Mouse (Mus musculus): ENCODE data around the gene Ywhag. TPM values are rescaled to one million over a fixed set of nuclear protein-coding genes. Genes with fewer than 3 reads are reported as not detected.

Ywhag gene
- polyA plus RNA-seq, 1 experiment from 2014 or later: 79.0 TPM

DNA sequence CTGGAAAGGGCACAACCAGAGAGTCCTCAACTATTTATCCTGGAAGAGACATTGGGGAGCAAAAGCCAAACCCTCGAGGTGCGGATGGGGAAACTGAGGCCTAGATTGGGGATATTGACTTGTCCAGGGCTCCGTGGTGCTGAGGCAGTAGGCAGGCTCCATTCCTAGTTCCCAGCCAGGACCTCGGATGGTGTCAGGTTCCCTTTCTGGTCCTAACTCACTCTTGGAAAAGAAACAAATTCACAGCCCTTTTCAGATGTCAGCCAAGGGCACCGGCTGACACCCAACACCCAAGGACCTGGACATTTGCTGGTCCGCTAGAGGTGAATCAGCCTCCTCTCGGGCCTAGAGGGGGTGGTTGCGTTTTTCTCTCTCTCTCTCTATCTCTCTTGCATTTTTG is 67.8 kb downstream of the Ywhag start:
- no peak for ATAC-seq (ENCODE audit: insufficient read depth)

More for the DNA sequence above, 67.8 kb downstream of the Ywhag start:
- H3K4me3 ChIP-seq (ENCODE audit: low read depth, low read length): no peak overlapping the region
- H3K27me3 ChIP-seq (ENCODE audit: insufficient read depth, low read length): peaks cover 60% of the 10 kb centered on the region
- WGBS: 37% methylated on average over 8 of the region's 8 CpGs
- H3K27ac ChIP-seq (ENCODE audit: low read depth): no peak overlapping the region
- no peak overlapping the region for H3K9ac ChIP-seq
- DNase-seq: no peak
- no peaks in the 10 kb centered on the region for H3K9me3 ChIP-seq (ENCODE audit: low read depth, low read length)
- H3K4me2 ChIP-seq: no peak overlapping the region
- no peaks in the 10 kb centered on the region for H3K36me3 ChIP-seq (ENCODE audit: insufficient read depth)
- no peak for TF ChIP-seq CTCF (IDR thresholded peaks at IDR 0.05; ENCODE audit: low read depth)
- peaks cover 3% of the 10 kb centered on the region; the same call in 1 of the 2 replicates for H3K4me1 ChIP-seq (ENCODE audit: insufficient read depth)

Other genes with a start within 250 kb of the Ywhag start
- 38.6 and 43.5 TPM in 2 replicates for gene Tmem120a, start 190.2 kb downstream of the Ywhag start, polyA plus RNA-seq (2014; fragmentation: Nextera tagmentation; extraction: Ambion mirVana)
- not detected in 2 replicates for gene Styxl1, start 156.2 kb downstream of the Ywhag start, polyA plus RNA-seq (2014; fragmentation: Nextera tagmentation; extraction: Ambion mirVana)
- 464 and 470 TPM in 2 replicates for gene Mdh2, start 156.1 kb downstream of the Ywhag start, polyA plus RNA-seq (2014; fragmentation: Nextera tagmentation; extraction: Ambion mirVana)
- gene Srrm3, start 127.7 kb downstream of the Ywhag start, polyA plus RNA-seq (2014; fragmentation: Nextera tagmentation; extraction: Ambion mirVana): 0.17 and 0.38 TPM in 2 replicates
- gene Hspb1, start 46.7 kb downstream of the Ywhag start, polyA plus RNA-seq (2014; fragmentation: Nextera tagmentation; extraction: Ambion mirVana): 62.8 and 68.1 TPM in 2 replicates
- gene Ssc4d, start 39.9 kb upstream of the Ywhag start, polyA plus RNA-seq (2014; fragmentation: Nextera tagmentation; extraction: Ambion mirVana): 3.2 and 3.8 TPM in 2 replicates
- not detected in 2 replicates for gene Zp3, start 45.5 kb upstream of the Ywhag start, polyA plus RNA-seq (2014; fragmentation: Nextera tagmentation; extraction: Ambion mirVana)
- gene Dtx2, start 60.2 kb upstream of the Ywhag start, polyA plus RNA-seq (2014; fragmentation: Nextera tagmentation; extraction: Ambion mirVana): 21.4 and 24.4 TPM in 2 replicates
- 23.8 and 26.7 TPM in 2 replicates for gene Upk3b, start 103.9 kb upstream of the Ywhag start, polyA plus RNA-seq (2014; fragmentation: Nextera tagmentation; extraction: Ambion mirVana)
- 1.5 and 1.8 TPM in 2 replicates for gene Upk3bl, start 119.9 kb upstream of the Ywhag start, polyA plus RNA-seq (2014; fragmentation: Nextera tagmentation; extraction: Ambion mirVana)
- 4.2 and 4.4 TPM in 2 replicates for gene Rasa4, start 149.3 kb upstream of the Ywhag start, polyA plus RNA-seq (2014; fragmentation: Nextera tagmentation; extraction: Ambion mirVana)
- gene Polr2j, start 182.0 kb upstream of the Ywhag start, polyA plus RNA-seq (2014; fragmentation: Nextera tagmentation; extraction: Ambion mirVana): 217 and 229 TPM in 2 replicates
- gene Lrwd1, start 201.5 kb upstream of the Ywhag start, polyA plus RNA-seq (2014; fragmentation: Nextera tagmentation; extraction: Ambion mirVana): 36.6 and 37.6 TPM in 2 replicates
- gene Alkbh4, start 201.5 kb upstream of the Ywhag start, polyA plus RNA-seq (2014; fragmentation: Nextera tagmentation; extraction: Ambion mirVana): 12.9 and 14.8 TPM in 2 replicates
- gene Orai2, start 236.1 kb upstream of the Ywhag start, polyA plus RNA-seq (2014; fragmentation: Nextera tagmentation; extraction: Ambion mirVana): 7.0 and 7.1 TPM in 2 replicates